ENCODE assay signal across 1 mouse cellular context in genomic region chr11:50336891-50337290, GRCm38 (mm10).
TF ChIP-seq lines count a peak whose summit lies in the region.

No protein-coding gene starts in this region.

TF ChIP-seq in MEL, 35 proteins besides CTCF, POLR2A, EP300 and RAD21 (continued from another document):
- TF ChIP-seq USF2 (IDR thresholded peaks at IDR 0.05; ENCODE audit: borderline replicate concordance in 1 of 2, insufficient read depth in 1 of 2, low read depth in 1 of 2, low read length in 2 of 2) (no peak), ZMIZ1 (IDR thresholded peaks at IDR 0.05; ENCODE audit: low read depth, low read length) (no peak), RCOR1 (IDR thresholded peaks at IDR 0.05; ENCODE audit: low read depth, low read length) (peak; percentile 72), JUND (IDR thresholded peaks at IDR 0.05; ENCODE audit: low read depth, low read length) (no peak), NRF1 (IDR thresholded peaks at IDR 0.05; ENCODE audit: insufficient read depth, low read depth, low read length, poor library complexity, severe bottlenecking) (no peak), MAZ (IDR thresholded peaks at IDR 0.05; ENCODE audit: low read depth, low read length) (no peak)
TF ChIP-seq in MEL: peak in this region for 6.
